Mouse (Mus musculus): Measurements from ENCODE around the gene C2cd4a. TPM values are rescaled to one million over a fixed set of nuclear protein-coding genes. Genes with fewer than 3 reads are reported as not detected.

C2cd4a gene
- total RNA-seq, 2 experiments from 2014 or later: 0.26 to 0.71 TPM

DNA sequence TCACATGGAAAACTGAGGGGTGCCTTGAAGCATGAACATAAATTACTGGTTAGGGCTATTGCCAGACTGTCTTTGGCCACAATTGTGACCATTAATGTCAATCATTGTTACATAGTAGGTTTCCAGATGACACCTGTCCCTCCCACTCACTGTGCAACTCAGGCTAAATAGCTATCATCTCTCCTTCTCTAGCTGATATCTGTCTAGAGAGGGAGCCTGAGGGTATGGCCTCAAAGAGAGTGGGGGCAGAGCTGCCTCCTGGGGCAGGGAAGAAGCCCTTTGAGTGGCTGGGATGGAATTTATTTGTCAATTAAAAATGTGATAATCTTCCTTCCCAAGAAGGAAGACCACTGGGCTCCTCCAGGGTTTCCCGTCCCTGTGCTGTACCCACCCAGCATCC, 37.9 kb downstream of the C2cd4a start:
- no peak for DNase-seq (ENCODE audit: low spot score in 2 of 2)

DNA sequence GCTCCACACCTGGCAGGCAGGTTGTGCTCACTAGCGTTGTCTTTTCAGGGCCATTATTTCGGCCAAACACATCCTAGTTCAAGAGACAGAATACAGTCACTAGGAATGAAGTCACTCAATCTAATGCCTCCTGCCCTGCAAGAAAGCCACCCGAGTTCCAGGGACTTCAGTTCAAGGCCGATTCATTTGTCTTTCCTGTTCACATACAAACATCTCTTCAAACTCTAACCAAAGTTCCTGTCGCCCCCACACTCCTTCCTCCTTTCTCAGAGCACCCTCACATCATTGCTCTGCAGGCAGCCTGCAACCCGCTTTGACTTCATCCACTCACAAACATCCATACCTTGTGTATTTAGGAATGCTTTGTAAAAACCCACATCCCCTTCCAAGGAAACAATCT, 38.6 kb downstream of the C2cd4a start:
- no peak for DNase-seq (ENCODE audit: low spot score in 2 of 2)

DNA sequence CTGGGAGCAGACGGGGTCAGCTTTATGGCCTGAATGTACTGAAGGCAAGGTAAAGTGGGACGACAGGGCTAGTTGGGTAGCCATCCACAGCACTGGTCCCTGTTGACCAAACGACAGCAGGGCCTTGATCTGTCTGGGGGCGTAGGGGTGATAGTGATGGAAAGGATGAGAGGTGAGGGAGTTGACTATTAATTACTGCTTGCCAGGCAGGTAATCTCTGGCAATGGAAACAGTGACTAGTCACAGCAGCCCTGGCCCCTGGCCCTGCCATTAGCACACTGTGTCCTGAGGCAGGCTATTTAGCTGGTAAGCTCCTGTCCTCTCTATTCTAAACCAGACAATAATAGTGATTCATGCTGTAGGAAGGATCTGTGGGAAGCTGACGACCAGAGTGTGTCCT, 39.7 kb downstream of the C2cd4a start:
- DNase-seq (ENCODE audit: low spot score in 2 of 2): no peak

DNA sequence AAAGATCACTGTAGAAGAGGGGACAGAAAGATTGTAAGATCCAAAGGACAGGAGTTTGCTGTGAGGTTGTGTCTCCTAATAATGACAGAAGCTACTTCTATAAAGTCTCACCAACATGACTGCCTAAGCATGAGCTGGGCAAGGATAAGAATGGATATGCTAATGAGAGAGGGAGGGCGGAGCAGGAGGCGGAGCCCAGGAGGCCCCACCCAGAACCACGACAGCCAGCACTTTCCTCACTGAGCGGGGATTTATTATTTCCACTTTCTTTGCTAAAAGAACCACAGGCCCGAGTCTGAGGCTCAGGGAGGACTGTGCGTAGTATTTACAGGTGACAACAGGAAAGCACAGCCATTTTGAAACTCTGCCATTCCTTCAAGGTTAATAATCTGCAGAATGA, 44.5 kb downstream of the C2cd4a start:
- no peak for DNase-seq (ENCODE audit: low spot score in 2 of 2)

DNA sequence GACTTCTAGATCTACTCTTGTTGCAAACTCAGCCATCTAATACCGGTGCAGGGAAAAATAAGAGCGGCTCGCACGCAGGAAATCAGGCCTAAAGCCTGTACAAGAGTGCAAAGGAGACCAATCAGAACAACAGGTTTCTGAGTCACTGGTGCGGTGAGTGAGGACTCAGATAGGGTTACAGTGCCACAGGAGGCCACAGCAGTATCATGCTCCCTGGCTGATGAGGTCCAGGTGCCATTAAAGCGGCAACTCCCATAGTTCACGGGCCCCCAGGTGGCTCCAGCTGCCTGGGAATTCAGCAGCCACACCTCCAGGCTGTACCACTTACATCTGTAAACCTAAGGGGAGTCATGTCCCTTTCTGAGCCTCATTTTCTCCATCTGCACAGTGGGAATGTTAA, 45.8 kb downstream of the C2cd4a start:
- DNase-seq (ENCODE audit: low spot score in 2 of 2): no peak

DNA sequence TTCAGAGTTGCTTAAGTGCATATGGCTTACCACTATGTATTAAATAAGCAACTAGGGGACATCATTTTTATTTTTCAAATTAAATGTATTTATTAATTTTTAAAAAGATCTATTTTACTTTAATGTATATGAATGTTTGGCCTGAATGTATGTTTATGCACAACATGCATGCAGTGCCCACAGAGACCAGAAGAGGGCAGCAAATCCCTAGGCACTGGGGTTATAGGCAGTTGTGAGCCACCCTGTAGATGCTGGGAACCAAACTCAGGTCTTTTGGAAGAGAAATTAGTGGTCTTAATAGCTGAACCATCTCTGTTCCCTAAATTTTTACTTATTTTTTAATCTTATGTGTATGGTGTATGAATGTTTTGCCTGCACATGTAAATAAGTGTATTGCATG, 48.2 kb downstream of the C2cd4a start:
- no peak for DNase-seq (ENCODE audit: low spot score in 2 of 2)

DNA sequence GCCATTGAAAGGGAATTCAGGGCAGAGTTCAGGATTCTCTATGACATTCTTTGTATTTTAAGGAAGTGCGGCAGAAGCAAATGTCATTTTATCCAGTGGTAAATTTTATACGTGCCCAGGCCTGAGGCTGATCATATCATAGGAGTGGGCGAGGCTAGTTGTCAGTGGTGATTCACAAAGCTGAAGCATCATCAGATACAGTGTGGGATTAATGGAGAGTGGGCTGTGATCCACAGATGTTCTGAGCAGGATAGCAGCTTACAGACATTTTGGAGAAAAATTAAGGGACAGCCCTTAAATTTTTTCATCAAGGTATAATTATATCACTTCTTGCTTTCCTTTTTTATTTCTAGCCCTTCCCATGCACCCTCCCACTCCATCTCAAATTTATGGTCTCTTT, 48.7 kb downstream of the C2cd4a start:
- DNase-seq (ENCODE audit: low spot score in 2 of 2): no peak

DNA sequence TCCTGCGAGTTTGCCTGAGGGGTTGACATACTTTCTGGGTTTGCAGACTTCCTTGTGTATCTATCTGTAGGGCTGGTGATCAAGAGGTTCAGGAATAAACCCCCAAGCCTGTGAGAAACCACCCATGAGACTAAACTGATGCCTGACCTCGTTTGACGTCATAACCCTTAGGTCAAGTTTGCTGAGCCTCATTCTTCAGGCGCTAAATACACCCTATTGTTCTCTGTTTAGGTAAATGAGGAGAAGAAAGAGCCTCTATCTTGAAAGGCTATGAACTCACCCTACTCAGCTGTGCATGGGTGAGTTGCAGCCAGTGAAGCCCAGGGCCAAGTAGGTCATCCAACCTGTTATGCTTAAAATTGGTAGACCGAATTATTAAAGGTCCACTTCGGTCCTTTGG, 49.3 kb downstream of the C2cd4a start:
- no peak for DNase-seq (ENCODE audit: low spot score in 2 of 2)

Other genes starting within 250 kb of the C2cd4a start
- gene C2cd4b, start 72.9 kb downstream of the C2cd4a start, total RNA-seq (2021): under 1 TPM; 0.86 to 0.88 TPM
- gene Vps13c, start 8.1 kb upstream of the C2cd4a start, total RNA-seq (2021): 10 to 100 TPM; 25.6 to 27.3 TPM

Measured in gastrocnemius, postnatal 4 days (tissue).